Mouse (Mus musculus) heart, postnatal 0 days (tissue): ENCODE results near the gene Spsb3.

Source experiments
- CTCF ChIP-seq: IDR thresholded peaks from 2 replicates; pipeline ENCODE4 v1.5.1; 2016; ENCODE audit warnings: antibody characterized with exemption, control low read depth, low read depth
- EP300 ChIP-seq: IDR thresholded peaks from 2 replicates; pipeline ENCODE4 v1.6.1; 2016; ENCODE audit warnings: antibody characterized with exemption, low read depth

- TF ChIP-seq CTCF (peak; percentile 38; the same call in 1 of the 2 replicates), EP300 (no peak)
Measured at GRCm38 (mm10) chr17:24902671-24903474, 16.4 kb downstream of the Spsb3 start.
